Mouse (Mus musculus): ENCODE measurements around the gene Mrpl16.

Gene Mrpl16

GRCm38 (mm10) chr19:11807251-11807650 lies 37.1 kb downstream of the Mrpl16 start:
- DNase-seq: no peak

- DNase-seq: no peak
These were observed 37.6 kb downstream of the Mrpl16 start for GRCm38 (mm10) chr19:11807822-11808221.

- DNase-seq: no peak
These were observed 38.3 kb downstream of the Mrpl16 start for GRCm38 (mm10) chr19:11808452-11808851.

GRCm38 (mm10) chr19:11810003-11810758 lies 40.0 kb downstream of the Mrpl16 start:
- DNase-seq: no peak

GRCm38 (mm10) chr19:11810856-11811255 lies 40.7 kb downstream of the Mrpl16 start:
- no peak for DNase-seq

- DNase-seq: no peak
These were observed 41.6 kb downstream of the Mrpl16 start for GRCm38 (mm10) chr19:11811688-11812365.

GRCm38 (mm10) chr19:11813136-11813535 lies 42.9 kb downstream of the Mrpl16 start:
- no peak for DNase-seq

GRCm38 (mm10) chr19:11813649-11814048 lies 43.5 kb downstream of the Mrpl16 start:
- DNase-seq: no peak

- no peak for DNase-seq
These were observed 44.6 kb downstream of the Mrpl16 start for GRCm38 (mm10) chr19:11814742-11815333.

GRCm38 (mm10) chr19:11816706-11817105 lies 46.5 kb downstream of the Mrpl16 start:
- no peak for DNase-seq

- DNase-seq: no peak
These were observed 47.4 kb downstream of the Mrpl16 start for GRCm38 (mm10) chr19:11817586-11817985.

- peak; percentile 71 for DNase-seq
These were observed 48.3 kb downstream of the Mrpl16 start for GRCm38 (mm10) chr19:11818199-11819142.

- no peak for DNase-seq
These were observed 49.0 kb downstream of the Mrpl16 start, which contains the start of gene Stx3 for GRCm38 (mm10) chr19:11819143-11819700. Gene Stx3 (minus strand): TSS chr19:11819403.

GRCm38 (mm10) chr19:11819800-11820199 lies 49.6 kb downstream of the Mrpl16 start:
- peak; percentile 76 for DNase-seq

GRCm38 (mm10) chr19:11820211-11820610 lies 50.0 kb downstream of the Mrpl16 start:
- no peak for DNase-seq

- DNase-seq: no peak
These were observed 53.3 kb downstream of the Mrpl16 start for GRCm38 (mm10) chr19:11823346-11824065.

All from cerebellum, adult 9-10 months (tissue).